Mouse (Mus musculus) heart, embryonic 16.5 days (tissue): Measurements from ENCODE around the gene Tlr5. TPM values are rescaled to one million over a fixed set of nuclear protein-coding genes. Genes with fewer than 3 reads are reported as not detected.
A peak's percentile ranks its signal among the peaks of the same experiment; 100 is the strongest.

Experiments used
- ATAC-seq: fragments of 200-750 bp; cut with Nextera tagmentation; replicated peaks from 2 replicates; pipeline ENCODE4 v1.8.0; 2017; ENCODE audit warnings: moderate number of reproducible peaks; ENCODE audit not compliant: insufficient read depth, low FRiP score; ENCODE audit errors: extremely low read depth
- H3K27ac ChIP-seq: fragments of 300-500 bp; sonication (generic); 2 replicates; pipeline ENCODE4 v1.5.1; 2014; ENCODE audit warnings: mild to moderate bottlenecking, low read length, control low read depth, moderate library complexity
- H3K27me3 ChIP-seq: fragments of 300-500 bp; sonication (generic); 2 replicates; pipeline ENCODE4 v1.6.1; 2014; ENCODE audit warnings: low read length, mixed read lengths; ENCODE audit not compliant: control insufficient read depth, insufficient read depth
- H3K36me3 ChIP-seq: fragments of 300-500 bp; sonication (generic); 2 replicates; pipeline ENCODE4 v1.6.1; 2014; ENCODE audit not compliant: control insufficient read depth, insufficient read depth
- H3K4me1 ChIP-seq: fragments of 300-500 bp; sonication (generic); 2 replicates; pipeline ENCODE4 v1.6.1; 2014; ENCODE audit warnings: low read length, mixed read lengths; ENCODE audit not compliant: control insufficient read depth, insufficient read depth
- H3K4me2 ChIP-seq: fragments of 300-500 bp; sonication (generic); 2 replicates; pipeline ENCODE4 v1.6.1; 2014; ENCODE audit warnings: low read depth, mild to moderate bottlenecking, control low read depth, low read length
- H3K4me3 ChIP-seq: fragments of 300-500 bp; sonication (generic); 2 replicates; pipeline ENCODE4 v1.5.1; 2014; ENCODE audit warnings: mild to moderate bottlenecking, control low read depth, low read length
- H3K9ac ChIP-seq: fragments of 300-500 bp; sonication (generic); 2 replicates; pipeline ENCODE4 v1.6.1; 2014; ENCODE audit warnings: low read length, control low read depth
- H3K9me3 ChIP-seq: fragments of 300-500 bp; sonication (generic); replicated peaks from 2 replicates; pipeline ENCODE4 v1.6.1; 2016; ENCODE audit warnings: low read length; ENCODE audit not compliant: control insufficient read depth
- WGBS: fragments of 180-500 bp; shearing (Covaris S2); extraction: QIAGEN DNeasy Blood & Tissue Kit; methylation state at CpG from one replicate; pipeline ENCODE4 v1.1.7; 2014; 5-methylcytosine and 5-hydroxymethylcytosine counted together
- polyA plus RNA-seq: library from polyadenylated mRNA; unstranded; fragments of >200 nt; fragmentation: Nextera tagmentation; extraction: Ambion mirVana; gene quantifications from 2 replicates; pipeline ENCODE4 v1.2.1, GENCODE M21; 2015

Gene Tlr5
- polyA plus RNA-seq, 1 experiment from 2014 or later: 1.7 TPM

DNA sequence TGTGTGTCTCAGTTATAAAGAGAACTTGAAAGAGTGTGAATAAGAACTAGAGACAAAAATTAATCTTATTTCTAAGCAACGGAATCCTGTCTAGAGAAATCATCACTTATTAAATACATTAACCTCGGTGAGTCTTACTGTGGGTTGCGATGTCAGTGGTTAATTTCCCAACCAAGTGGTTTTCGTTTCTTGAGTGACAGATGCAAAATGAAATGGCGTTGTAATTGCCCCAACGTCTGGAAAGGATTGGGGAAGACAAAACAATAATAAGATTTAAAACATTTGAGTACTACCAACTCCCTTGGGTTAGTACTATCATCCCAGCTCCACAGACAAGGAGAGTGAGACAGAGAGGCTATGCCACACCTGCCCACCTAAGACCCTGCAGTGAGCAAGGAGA is 9.0 kb upstream of the Tlr5 start:
- Histone ChIP-seq H3K27me3 (no peaks in the 10 kb centered on the region), H3K9me3 (no peaks in the 10 kb centered on the region), H3K27ac (no peak overlapping the region), H3K36me3 (no peaks in the 10 kb centered on the region), H3K4me2 (no peak overlapping the region), H3K4me3 (no peak overlapping the region), H3K4me1 (no peaks in the 10 kb centered on the region), H3K9ac (no peak overlapping the region)
- 79% methylated on average over 6 of the region's 6 CpGs for WGBS
- ATAC-seq: no peak

- H3K9ac ChIP-seq: no peak overlapping the region
- no peaks in the 10 kb centered on the region for H3K36me3 ChIP-seq
- H3K4me1 ChIP-seq: peaks cover 21% of the 10 kb centered on the region
- 47% methylated on average over 9 of the region's 9 CpGs for WGBS
- no peaks in the 10 kb centered on the region for H3K9me3 ChIP-seq
- no peak overlapping the region for H3K27ac ChIP-seq
- no peak overlapping the region for H3K4me3 ChIP-seq
- no peak overlapping the region for H3K4me2 ChIP-seq
- no peaks in the 10 kb centered on the region for H3K27me3 ChIP-seq
- ATAC-seq: 0 out of 2 replicates have a peak, but pooled peaks have one; percentile 30
Observed at GRCm38 (mm10) chr1:182951298-182951697, 3.3 kb upstream of the Tlr5 start.

DNA sequence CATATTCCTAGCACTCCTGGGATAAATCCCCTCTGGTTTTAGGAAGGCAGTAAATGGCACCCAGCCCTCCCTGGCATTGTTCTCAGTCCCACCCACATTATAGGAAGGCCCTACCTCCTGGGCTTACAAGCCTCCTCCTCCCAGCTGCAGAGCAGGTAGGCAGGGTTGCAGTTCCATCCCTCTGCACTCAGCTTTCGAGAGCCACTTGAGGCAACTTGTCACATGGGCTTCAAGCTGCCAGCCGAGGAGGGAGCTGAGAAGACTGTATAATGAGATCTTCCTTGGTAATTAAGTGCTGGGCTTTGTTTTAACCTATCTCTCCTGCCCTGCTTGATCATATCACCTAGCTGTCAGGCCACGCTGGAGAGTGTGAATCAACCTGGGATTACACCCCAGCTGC is 1.4 kb upstream of the Tlr5 start:
- Histone ChIP-seq H3K4me3 (no peak overlapping the region), H3K9me3 (no peaks in the 10 kb centered on the region), H3K9ac (no peak overlapping the region), H3K4me1 (peaks cover 28% of the 10 kb centered on the region), H3K4me2 (no peak overlapping the region), H3K27ac (no peak overlapping the region), H3K27me3 (no peaks in the 10 kb centered on the region), H3K36me3 (no peaks in the 10 kb centered on the region)
- ATAC-seq: no peak
- WGBS: 27% methylated on average over 3 of the region's 3 CpGs

DNA sequence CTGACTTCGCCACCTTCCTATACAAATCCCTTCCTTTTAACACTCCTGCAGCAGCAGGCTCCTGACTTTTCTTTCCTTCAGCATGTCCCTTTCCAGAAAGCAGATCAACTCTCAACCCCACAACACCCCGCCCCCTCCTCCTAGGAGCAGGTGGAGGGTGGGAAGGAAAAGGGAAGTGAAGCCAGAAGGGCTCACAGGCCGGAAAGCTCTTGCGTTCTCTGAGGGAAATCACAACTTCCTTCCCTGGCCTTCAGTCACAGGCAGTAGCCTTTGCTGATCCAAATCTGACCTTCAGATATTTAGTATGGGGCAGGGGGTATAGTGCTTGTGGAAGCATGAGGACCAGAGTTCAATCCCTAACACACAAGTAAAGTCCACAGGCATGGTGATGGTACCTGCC is 921 bp upstream of the Tlr5 start:
- H3K4me3 ChIP-seq: no peak overlapping the region
- H3K4me1 ChIP-seq: peaks cover 29% of the 10 kb centered on the region
- no peaks in the 10 kb centered on the region for H3K27me3 ChIP-seq
- H3K9ac ChIP-seq: peak overlapping the region; percentile 39
- ATAC-seq: no peak
- H3K9me3 ChIP-seq: no peaks in the 10 kb centered on the region
- H3K4me2 ChIP-seq: peak overlapping the region; percentile 88; the same call in 1 of the 2 replicates
- WGBS: 28% methylated on average over 4 of the region's 4 CpGs
- no peaks in the 10 kb centered on the region for H3K36me3 ChIP-seq
- H3K27ac ChIP-seq: peak overlapping the region; percentile 84

GRCm38 (mm10) chr1:182955047-182955620 is 546 bp downstream of the Tlr5 start:
- Histone ChIP-seq H3K36me3 (no peaks in the 10 kb centered on the region), H3K9ac (peak overlapping the region; percentile 76), H3K27me3 (no peaks in the 10 kb centered on the region), H3K4me2 (peak overlapping the region; percentile 88), H3K27ac (peak overlapping the region; percentile 84), H3K4me1 (peaks cover 35% of the 10 kb centered on the region), H3K4me3 (peak overlapping the region; percentile 62), H3K9me3 (no peaks in the 10 kb centered on the region)
- ATAC-seq: no peak
- 18% methylated on average over 15 of the region's 15 CpGs for WGBS

GRCm38 (mm10) chr1:182956186-182956960 is 1.8 kb downstream of the Tlr5 start:
- H3K9me3 ChIP-seq: no peaks in the 10 kb centered on the region
- peak overlapping the region; percentile 88 for H3K4me2 ChIP-seq
- H3K36me3 ChIP-seq: no peaks in the 10 kb centered on the region
- 38% methylated on average over 12 of the region's 12 CpGs for WGBS
- H3K4me3 ChIP-seq: no peak overlapping the region
- no peak overlapping the region for H3K9ac ChIP-seq
- peaks cover 35% of the 10 kb centered on the region for H3K4me1 ChIP-seq
- no peaks in the 10 kb centered on the region for H3K27me3 ChIP-seq
- no peak; the same call in 1 of the 2 replicates for ATAC-seq
- peak overlapping the region; percentile 68 for H3K27ac ChIP-seq

- Histone ChIP-seq H3K27me3 (no peaks in the 10 kb centered on the region), H3K9me3 (no peaks in the 10 kb centered on the region), H3K27ac (peak overlapping the region; percentile 68; the same call in 1 of the 2 replicates), H3K4me2 (no peak overlapping the region), H3K4me3 (no peak overlapping the region), H3K4me1 (peaks cover 32% of the 10 kb centered on the region), H3K36me3 (no peaks in the 10 kb centered on the region), H3K9ac (no peak overlapping the region)
- no peak for ATAC-seq
- WGBS: 77% methylated on average over 16 of the region's 16 CpGs
Observed at GRCm38 (mm10) chr1:182957001-182957757, 2.6 kb downstream of the Tlr5 start.

DNA sequence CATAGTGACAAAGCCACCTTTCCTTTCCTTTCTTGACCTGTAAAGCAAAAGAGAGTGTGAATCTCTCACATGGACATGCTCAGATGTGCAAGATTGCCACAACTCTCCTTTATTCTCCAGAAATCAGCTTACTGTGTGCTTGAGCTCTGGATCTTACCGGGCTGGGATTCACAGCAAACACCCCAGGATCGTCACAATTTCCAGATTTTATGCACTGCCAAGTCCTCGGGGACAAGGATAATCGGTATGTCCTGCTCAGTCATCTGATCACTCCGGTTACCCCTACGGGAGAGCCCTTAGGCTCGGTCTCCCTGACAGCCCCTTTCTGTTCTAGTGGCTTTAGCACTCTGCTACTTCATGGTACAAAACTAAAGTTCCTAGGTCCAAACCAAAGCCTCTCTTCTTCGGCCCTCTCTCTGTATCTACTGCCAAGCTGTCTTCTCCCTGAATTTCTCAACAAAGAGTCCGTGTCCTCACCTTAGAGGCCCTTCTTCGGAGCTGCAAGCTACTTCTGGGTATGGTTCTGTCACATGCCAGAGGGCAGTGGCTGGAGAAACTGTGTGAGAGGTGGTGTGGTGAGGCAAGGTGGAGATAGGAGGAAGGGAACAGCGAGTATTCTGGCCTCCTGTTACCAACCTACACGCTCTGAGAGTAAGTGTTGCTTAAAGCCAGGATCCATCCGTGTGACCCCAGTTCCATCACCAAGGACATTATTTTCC is 3.4 kb downstream of the Tlr5 start:
- Histone ChIP-seq H3K9ac (no peak overlapping the region; the same call in 1 of the 2 replicates), H3K9me3 (no peaks in the 10 kb centered on the region), H3K27ac (no peak overlapping the region), H3K4me2 (no peak overlapping the region), H3K27me3 (no peaks in the 10 kb centered on the region), H3K4me1 (peaks cover 32% of the 10 kb centered on the region), H3K4me3 (no peak overlapping the region), H3K36me3 (no peaks in the 10 kb centered on the region)
- no peak for ATAC-seq
- 76% methylated on average over 13 of the region's 13 CpGs for WGBS
